Mouse (Mus musculus): ENCODE data around the gene Alcam. TPM values are rescaled to one million over a fixed set of nuclear protein-coding genes. Genes with fewer than 3 reads are reported as not detected.
A peak's percentile ranks its signal among the peaks of the same experiment; 100 is the strongest.

Gene Alcam
- 100 to 1,000 TPM; 163 to 183 TPM for total RNA-seq (2021)

GRCm38 (mm10) chr16:52453971-52454514, at the start of gene Alcam:
Gene Alcam, minus strand, starts transcription at chr16:52454074.
- intact Hi-C loops (cut with DNase I) = loop anchor here (2.0 to 5.0 kb wide), 2 partner anchors 813 to 1612 kb away; no protein-coding TSS in a partner anchor
- DNase-seq (ENCODE audit: low spot score in 2 of 2) = peak; percentile 55 to 66

- intact Hi-C loops (cut with DNase I) = no loop called here
- DNase-seq (ENCODE audit: low spot score in 2 of 2) = no peak
Observed at GRCm38 (mm10) chr16:52498757-52499335, 45.0 kb upstream of the Alcam start.

GRCm38 (mm10) chr16:52490542-52490941, 36.7 kb upstream of the Alcam start:
- intact Hi-C loops (cut with DNase I) = no loop called here
- DNase-seq (ENCODE audit: low spot score in 2 of 2) = no peak

GRCm38 (mm10) chr16:52474235-52474634, 20.4 kb upstream of the Alcam start:
- intact Hi-C loops (cut with DNase I) = no loop called here
- no peak for DNase-seq (ENCODE audit: low spot score in 2 of 2)

GRCm38 (mm10) chr16:52473089-52473488, 19.2 kb upstream of the Alcam start:
- intact Hi-C loops (cut with DNase I) = no loop called here
- DNase-seq (ENCODE audit: low spot score in 2 of 2) = no peak

GRCm38 (mm10) chr16:52472635-52473034, 18.8 kb upstream of the Alcam start:
- no peak for DNase-seq (ENCODE audit: low spot score in 2 of 2)
- intact Hi-C loops (cut with DNase I) = no loop called here

GRCm38 (mm10) chr16:52472059-52472458, 18.2 kb upstream of the Alcam start:
- intact Hi-C loops (cut with DNase I) = no loop called here
- no peak for DNase-seq (ENCODE audit: low spot score in 2 of 2)

GRCm38 (mm10) chr16:52470881-52471280, 17.0 kb upstream of the Alcam start:
- DNase-seq (ENCODE audit: low spot score in 2 of 2) = peak in 1 of 2 experiments; percentile 63
- intact Hi-C loops (cut with DNase I) = no loop called here

- intact Hi-C loops (cut with DNase I) = no loop called here
- DNase-seq (ENCODE audit: low spot score in 2 of 2) = peak in 1 of 2 experiments; percentile 8
Observed at GRCm38 (mm10) chr16:52470226-52470625, 16.4 kb upstream of the Alcam start.

- DNase-seq (ENCODE audit: low spot score in 2 of 2) = no peak
- intact Hi-C loops (cut with DNase I) = no loop called here
Observed at GRCm38 (mm10) chr16:52468426-52468825, 14.6 kb upstream of the Alcam start.

- intact Hi-C loops (cut with DNase I) = no loop called here
- no peak for DNase-seq (ENCODE audit: low spot score in 2 of 2)
Observed at GRCm38 (mm10) chr16:52466770-52467169, 12.9 kb upstream of the Alcam start.

- intact Hi-C loops (cut with DNase I) = no loop called here
- no peak for DNase-seq (ENCODE audit: low spot score in 2 of 2)
Observed at GRCm38 (mm10) chr16:52464597-52464996, 10.7 kb upstream of the Alcam start.

GRCm38 (mm10) chr16:52452862-52453715, 785 bp downstream of the Alcam start:
- DNase-seq (ENCODE audit: low spot score in 2 of 2) = peak; percentile 97 to 99
- intact Hi-C loops (cut with DNase I) = loop anchor here (2.0 to 5.0 kb wide), 2 partner anchors 814 to 1611 kb away; no protein-coding TSS in a partner anchor

GRCm38 (mm10) chr16:52452477-52452831, 1.4 kb downstream of the Alcam start:
- no peak for DNase-seq (ENCODE audit: low spot score in 2 of 2)
- intact Hi-C loops (cut with DNase I) = loop anchor here (2.0 to 5.0 kb wide), 2 partner anchors 814 to 1610 kb away; no protein-coding TSS in a partner anchor

- peak; percentile 12 to 19 for DNase-seq (ENCODE audit: low spot score in 2 of 2)
- intact Hi-C loops (cut with DNase I) = loop anchor here (1.0 to 5.0 kb wide), 3 partner anchors 141 to 1610 kb away; no protein-coding TSS in a partner anchor
Observed at GRCm38 (mm10) chr16:52451786-52452476, 1.9 kb downstream of the Alcam start.

- DNase-seq (ENCODE audit: low spot score in 2 of 2) = peak; percentile 44 to 48
- intact Hi-C loops (cut with DNase I) = loop anchor here (1.0 to 5.0 kb wide), 2 partner anchors 140 to 1609 kb away; no protein-coding TSS in a partner anchor
Observed at GRCm38 (mm10) chr16:52451101-52451785, 2.6 kb downstream of the Alcam start.

GRCm38 (mm10) chr16:52450245-52451100, 3.4 kb downstream of the Alcam start:
- peak; percentile 58 to 72 for DNase-seq (ENCODE audit: low spot score in 2 of 2)
- intact Hi-C loops (cut with DNase I) = loop anchor here (1.0 to 5.0 kb wide), 2 partner anchors 139 to 1608 kb away; no protein-coding TSS in a partner anchor

- DNase-seq (ENCODE audit: low spot score in 2 of 2) = peak in 1 of 2 experiments; percentile 60
- intact Hi-C loops (cut with DNase I) = loop anchor here (5.0 kb wide), 1 partner anchor 1608 kb away; no protein-coding TSS in a partner anchor
Observed at GRCm38 (mm10) chr16:52449889-52450244, 4.0 kb downstream of the Alcam start.

Data from left cerebral cortex, postnatal 25 days (tissue).